Mouse (Mus musculus): Measurements from ENCODE around the gene Fam118b.
A peak's percentile ranks its signal among the peaks of the same experiment; 100 is the strongest.

Fam118b gene

GRCm38 (mm10) chr9:35198351-35198750, 69.3 kb downstream of the Fam118b start:
- no peak for DNase-seq (ENCODE audit: low read depth, low spot score)

- no peak for DNase-seq (ENCODE audit: low read depth, low spot score)
Measured at GRCm38 (mm10) chr9:35197625-35198024, 70.0 kb downstream of the Fam118b start.

- no peak for DNase-seq (ENCODE audit: low read depth, low spot score)
Measured at GRCm38 (mm10) chr9:35194048-35194447, 73.6 kb downstream of the Fam118b start.

- no peak for DNase-seq (ENCODE audit: low read depth, low spot score)
Measured at GRCm38 (mm10) chr9:35192983-35193542, 74.5 kb downstream of the Fam118b start.

- DNase-seq (ENCODE audit: low read depth, low spot score), result peak; percentile 28
Measured at GRCm38 (mm10) chr9:35188700-35189099, 78.9 kb downstream of the Fam118b start.

GRCm38 (mm10) chr9:35187351-35187903, 80.2 kb downstream of the Fam118b start:
- DNase-seq (ENCODE audit: low read depth, low spot score), result no peak

- peak; percentile 40 for DNase-seq (ENCODE audit: low read depth, low spot score)
Measured at GRCm38 (mm10) chr9:35186430-35186829, 81.2 kb downstream of the Fam118b start.

GRCm38 (mm10) chr9:35183359-35183758, 84.2 kb downstream of the Fam118b start:
- no peak for DNase-seq (ENCODE audit: low read depth, low spot score)

- DNase-seq (ENCODE audit: low read depth, low spot score), result no peak
Measured at GRCm38 (mm10) chr9:35182832-35183231, 84.8 kb downstream of the Fam118b start.

- no peak for DNase-seq (ENCODE audit: low read depth, low spot score)
Measured at GRCm38 (mm10) chr9:35176124-35176659, 91.4 kb downstream of the Fam118b start.

- DNase-seq (ENCODE audit: low read depth, low spot score), result peak; percentile 92
Measured at GRCm38 (mm10) chr9:35175251-35176123, 92.1 kb downstream of the Fam118b start, which contains the start of gene Dcps. TSS of gene Dcps (minus strand) at chr9:35176061.

GRCm38 (mm10) chr9:35173331-35173730, 94.3 kb downstream of the Fam118b start:
- no peak for DNase-seq (ENCODE audit: low read depth, low spot score)

- no peak for DNase-seq (ENCODE audit: low read depth, low spot score)
Measured at GRCm38 (mm10) chr9:35170071-35170470, 97.5 kb downstream of the Fam118b start.
